Mouse (Mus musculus) midbrain, embryonic 14.5 days (tissue): ENCODE measurements around the gene Ube2d3. TPM values are rescaled to one million over a fixed set of nuclear protein-coding genes. Genes with fewer than 3 reads are reported as not detected.

Experiments
- ATAC-seq: fragments of 200-750 bp; cut with Nextera tagmentation; 2 replicates; pipeline ENCODE4 v1.8.0; 2017; ENCODE audit warnings: moderate number of reproducible peaks, moderate library complexity; ENCODE audit not compliant: low FRiP score, low TSS enrichment
- DNase-seq: peaks from one replicate; pipeline ENCODE4 v3.0.0-alpha.2; 2015
- H3K27ac ChIP-seq: fragments of 300-500 bp; sonication (generic); replicated peaks from 2 replicates; pipeline ENCODE4 v1.5.1; 2014; ENCODE audit warnings: mild to moderate bottlenecking, low read depth, low read length, moderate library complexity
- H3K27me3 ChIP-seq: fragments of 300-500 bp; sonication (generic); 2 replicates; pipeline ENCODE4 v1.6.1; 2014; ENCODE audit warnings: low read length, control low read depth, mixed read lengths; ENCODE audit not compliant: control insufficient read depth, insufficient read depth
- H3K36me3 ChIP-seq: fragments of 300-500 bp; sonication (generic); 2 replicates; pipeline ENCODE4 v1.6.1; 2014; ENCODE audit warnings: low read length, control low read depth; ENCODE audit not compliant: control insufficient read depth, insufficient read depth
- H3K4me1 ChIP-seq: fragments of 300-500 bp; sonication (generic); 2 replicates; pipeline ENCODE4 v1.6.1; 2014; ENCODE audit warnings: mild to moderate bottlenecking, antibody characterized with exemption, low read length, control low read depth; ENCODE audit not compliant: control insufficient read depth, insufficient read depth
- H3K4me2 ChIP-seq: fragments of 300-500 bp; sonication (generic); 2 replicates; pipeline ENCODE4 v1.6.1; 2014; ENCODE audit warnings: mild to moderate bottlenecking, low read length, moderate library complexity
- H3K4me3 ChIP-seq: fragments of 300-500 bp; sonication (generic); replicated peaks from 2 replicates; pipeline ENCODE4 v1.5.1; 2014; ENCODE audit warnings: low read depth, low read length
- H3K9ac ChIP-seq: fragments of 300-500 bp; sonication (generic); replicated peaks from 2 replicates; pipeline ENCODE4 v1.6.1; 2014; ENCODE audit warnings: mild to moderate bottlenecking, low read length, moderate library complexity
- H3K9me3 ChIP-seq: fragments of 300-500 bp; sonication (generic); 2 replicates; pipeline ENCODE4 v1.6.1; 2016; ENCODE audit warnings: low read length, control low read depth, mixed read lengths; ENCODE audit not compliant: control insufficient read depth
- WGBS: fragments of 180-500 bp; shearing (Covaris S2); extraction: QIAGEN DNeasy Blood & Tissue Kit; methylation state at CpG from one replicate; pipeline ENCODE4 v1.1.7; 2014; 5-methylcytosine and 5-hydroxymethylcytosine counted together
- polyA plus RNA-seq: library from polyadenylated mRNA; unstranded; fragments of >200 nt; fragmentation: Nextera tagmentation; extraction: Ambion mirVana; gene quantifications from 2 replicates; pipeline ENCODE4 v1.2.1, GENCODE M21; 2014

Gene Ube2d3
- polyA plus RNA-seq, 1 experiment from 2014 or later: 443 TPM

- no peaks in the 10 kb centered on the region for H3K27me3 ChIP-seq
- H3K4me1 ChIP-seq: peaks cover 28% of the 10 kb centered on the region
- peaks cover 9% of the 10 kb centered on the region; the same call in 1 of the 2 replicates for H3K36me3 ChIP-seq
- no peak overlapping the region for H3K27ac ChIP-seq
- H3K9me3 ChIP-seq: no peaks in the 10 kb centered on the region
- H3K4me3 ChIP-seq: no peak overlapping the region
- ATAC-seq: no peak
- no peak overlapping the region for H3K9ac ChIP-seq
- no peak overlapping the region for H3K4me2 ChIP-seq
- no peak for DNase-seq
Measured at GRCm38 (mm10) chr3:135444930-135445329, 7.0 kb downstream of the Ube2d3 start.

- no peaks in the 10 kb centered on the region for H3K27me3 ChIP-seq
- H3K36me3 ChIP-seq: peaks cover 52% of the 10 kb centered on the region
- no peak overlapping the region for H3K27ac ChIP-seq
- no peak overlapping the region for H3K4me3 ChIP-seq
- no peak for ATAC-seq
- no peak overlapping the region for H3K9ac ChIP-seq
- DNase-seq: no peak
- H3K4me2 ChIP-seq: no peak overlapping the region
- H3K9me3 ChIP-seq: no peaks in the 10 kb centered on the region
- H3K4me1 ChIP-seq: no peaks in the 10 kb centered on the region
Measured at GRCm38 (mm10) chr3:135458981-135459380, 21.0 kb downstream of the Ube2d3 start.

GRCm38 (mm10) chr3:135468402-135468801 is 30.5 kb downstream of the Ube2d3 start:
- no peak for ATAC-seq
- Histone ChIP-seq H3K9ac (no peak overlapping the region), H3K4me1 (no peaks in the 10 kb centered on the region), H3K4me2 (no peak overlapping the region), H3K27me3 (no peaks in the 10 kb centered on the region), H3K27ac (no peak overlapping the region), H3K36me3 (peaks cover 23% of the 10 kb centered on the region), H3K9me3 (no peaks in the 10 kb centered on the region), H3K4me3 (no peak overlapping the region)
- no peak for DNase-seq
- 92% methylated on average over 1 of the region's 1 CpGs for WGBS

GRCm38 (mm10) chr3:135469146-135469545 is 31.2 kb downstream of the Ube2d3 start:
- ATAC-seq: no peak
- Histone ChIP-seq H3K4me1 (no peaks in the 10 kb centered on the region), H3K9ac (no peak overlapping the region), H3K27me3 (no peaks in the 10 kb centered on the region), H3K9me3 (no peaks in the 10 kb centered on the region), H3K27ac (no peak overlapping the region), H3K36me3 (peaks cover 18% of the 10 kb centered on the region), H3K4me3 (no peak overlapping the region), H3K4me2 (no peak overlapping the region)
- no peak for DNase-seq
- WGBS: 64% methylated on average over 3 of the region's 3 CpGs

- H3K9me3 ChIP-seq: no peaks in the 10 kb centered on the region
- ATAC-seq (0 out of 2 replicates have a peak, but pooled peaks have one; percentile 34), DNase-seq (peak; percentile 51)
- H3K36me3 ChIP-seq: peaks cover 10% of the 10 kb centered on the region
- no peak overlapping the region for H3K27ac ChIP-seq
- no peaks in the 10 kb centered on the region for H3K4me1 ChIP-seq
- no peak overlapping the region for H3K4me3 ChIP-seq
- H3K9ac ChIP-seq: no peak overlapping the region
- 56% methylated on average over 4 of the region's 4 CpGs for WGBS
- no peaks in the 10 kb centered on the region for H3K27me3 ChIP-seq
- no peak overlapping the region for H3K4me2 ChIP-seq
Measured at GRCm38 (mm10) chr3:135469974-135470373, 32.0 kb downstream of the Ube2d3 start.

GRCm38 (mm10) chr3:135470823-135471222 is 32.9 kb downstream of the Ube2d3 start:
- no peak overlapping the region for H3K4me3 ChIP-seq
- H3K9ac ChIP-seq: no peak overlapping the region
- no peak overlapping the region for H3K4me2 ChIP-seq
- H3K9me3 ChIP-seq: no peaks in the 10 kb centered on the region
- no peaks in the 10 kb centered on the region for H3K4me1 ChIP-seq
- WGBS: 82% methylated on average over 1 of the region's 1 CpGs
- no peaks in the 10 kb centered on the region for H3K27me3 ChIP-seq
- H3K27ac ChIP-seq: no peak overlapping the region
- no peak for ATAC-seq
- peaks cover 10% of the 10 kb centered on the region for H3K36me3 ChIP-seq
- no peak for DNase-seq

GRCm38 (mm10) chr3:135475025-135475424 is 37.1 kb downstream of the Ube2d3 start:
- Histone ChIP-seq H3K4me1 (no peaks in the 10 kb centered on the region), H3K4me3 (no peak overlapping the region), H3K9me3 (no peaks in the 10 kb centered on the region), H3K27me3 (no peaks in the 10 kb centered on the region), H3K27ac (no peak overlapping the region), H3K9ac (no peak overlapping the region), H3K36me3 (no peaks in the 10 kb centered on the region), H3K4me2 (no peak overlapping the region)
- DNase-seq (no peak), ATAC-seq (no peak)
- WGBS: 90% methylated on average over 8 of the region's 8 CpGs

GRCm38 (mm10) chr3:135476286-135476685 is 38.3 kb downstream of the Ube2d3 start:
- Histone ChIP-seq H3K36me3 (no peaks in the 10 kb centered on the region), H3K4me3 (no peak overlapping the region), H3K27me3 (no peaks in the 10 kb centered on the region), H3K9ac (no peak overlapping the region), H3K9me3 (no peaks in the 10 kb centered on the region), H3K4me1 (no peaks in the 10 kb centered on the region), H3K4me2 (no peak overlapping the region), H3K27ac (no peak overlapping the region)
- ATAC-seq (no peak), DNase-seq (no peak)
- 83% methylated on average over 6 of the region's 6 CpGs for WGBS

- H3K9me3 ChIP-seq: no peaks in the 10 kb centered on the region
- WGBS: 96% methylated on average over 2 of the region's 2 CpGs
- DNase-seq (no peak), ATAC-seq (no peak)
- H3K9ac ChIP-seq: no peak overlapping the region
- H3K27ac ChIP-seq: no peak overlapping the region
- no peak overlapping the region for H3K4me3 ChIP-seq
- H3K4me2 ChIP-seq: no peak overlapping the region
- no peaks in the 10 kb centered on the region for H3K36me3 ChIP-seq
- no peaks in the 10 kb centered on the region for H3K4me1 ChIP-seq
- H3K27me3 ChIP-seq: no peaks in the 10 kb centered on the region
Measured at GRCm38 (mm10) chr3:135476977-135477376, 39.0 kb downstream of the Ube2d3 start.
